Mouse (Mus musculus) E14TG2a.4 (cell line): ENCODE measurements at regions not wholly inside any gene's neighbourhood (a gene's known extent, or its start where the extent isn't known, plus 50 kb on each side); places are given as distances from the start of the nearest gene placed in this dataset.

Experiments
- CTCF ChIP-seq: conservative IDR thresholded peaks from 2 replicates; pipeline ENCODE4 v1.5.1; 2014; ENCODE audit warnings: low read length
- NANOG ChIP-seq: IDR thresholded peaks from 2 replicates; pipeline ENCODE4 v1.6.1; 2014; ENCODE audit warnings: borderline replicate concordance, low read length, mixed read lengths
- POU5F1 ChIP-seq: IDR thresholded peaks from 2 replicates; pipeline ENCODE4 v1.6.1; 2014; ENCODE audit warnings: low read length, borderline replicate concordance

GRCm38 (mm10) chr2:83224018-83224417 lies 280.6 kb downstream of the Fsip2 start:
- TF ChIP-seq CTCF (no peak), NANOG (no peak), POU5F1 (no peak)
